Mouse (Mus musculus): ENCODE data around the gene Spa17.

Gene Spa17

DNA sequence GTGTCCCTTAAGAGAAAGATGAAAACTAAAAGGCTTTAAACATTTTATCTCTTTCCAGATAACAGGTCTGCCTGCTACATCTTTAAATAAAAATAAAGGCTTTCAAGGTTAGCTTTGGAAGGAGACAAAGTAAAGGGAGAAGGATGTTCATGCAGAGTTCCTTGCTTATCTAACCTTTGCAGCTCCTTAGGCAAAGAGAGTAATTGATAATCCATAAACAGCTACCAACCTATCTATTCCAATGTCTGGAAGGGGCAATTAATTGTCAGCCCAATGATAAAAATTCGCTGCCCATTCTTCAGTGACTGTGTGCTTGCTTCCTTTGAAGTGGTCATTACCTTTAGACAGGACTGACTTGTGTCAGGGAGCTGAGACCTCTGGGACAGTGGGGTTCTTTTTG, 49.7 kb downstream of the Spa17 start:
- no peak for DNase-seq (ENCODE audit: low spot score)

DNA sequence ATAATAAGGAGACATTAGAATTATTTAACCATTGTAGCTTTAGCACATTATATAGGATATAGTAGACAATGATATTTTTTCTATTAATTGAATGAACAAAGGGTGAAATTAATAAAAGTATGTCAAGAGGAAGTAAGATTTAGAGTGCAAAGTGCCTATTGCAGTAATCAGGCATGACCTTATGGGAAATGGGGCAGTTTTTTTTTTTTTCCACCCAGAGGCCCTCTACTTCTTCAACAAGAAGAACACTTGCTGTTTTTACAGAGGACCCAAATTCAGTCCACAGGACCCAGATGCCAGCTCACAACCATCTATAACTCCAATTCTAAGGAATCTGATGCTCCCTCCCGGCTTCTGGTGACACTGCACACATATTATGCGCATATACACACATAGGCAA, 52.9 kb downstream of the Spa17 start:
- no peak for DNase-seq (ENCODE audit: low spot score)

DNA sequence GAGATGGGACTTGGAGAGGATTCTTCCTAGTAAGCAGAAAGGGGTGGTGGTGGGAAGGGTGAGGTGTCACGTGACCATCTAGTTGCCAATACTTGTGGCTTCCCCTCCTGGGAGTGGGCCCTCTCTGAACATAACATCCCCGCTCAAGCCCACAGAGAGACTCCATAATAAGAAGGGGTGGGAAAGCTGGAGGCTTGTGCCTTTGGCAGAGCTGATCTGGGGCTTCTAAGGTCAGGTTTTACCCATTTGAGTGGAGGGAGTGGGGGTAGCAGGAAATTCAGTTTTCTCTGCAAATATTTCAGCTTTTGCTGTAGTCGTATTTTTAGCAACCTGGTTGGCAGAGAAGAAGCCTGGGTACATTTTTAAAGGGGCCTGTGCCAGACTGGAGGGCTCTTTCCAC, 57.2 kb downstream of the Spa17 start:
- no peak for DNase-seq (ENCODE audit: low spot score)

DNA sequence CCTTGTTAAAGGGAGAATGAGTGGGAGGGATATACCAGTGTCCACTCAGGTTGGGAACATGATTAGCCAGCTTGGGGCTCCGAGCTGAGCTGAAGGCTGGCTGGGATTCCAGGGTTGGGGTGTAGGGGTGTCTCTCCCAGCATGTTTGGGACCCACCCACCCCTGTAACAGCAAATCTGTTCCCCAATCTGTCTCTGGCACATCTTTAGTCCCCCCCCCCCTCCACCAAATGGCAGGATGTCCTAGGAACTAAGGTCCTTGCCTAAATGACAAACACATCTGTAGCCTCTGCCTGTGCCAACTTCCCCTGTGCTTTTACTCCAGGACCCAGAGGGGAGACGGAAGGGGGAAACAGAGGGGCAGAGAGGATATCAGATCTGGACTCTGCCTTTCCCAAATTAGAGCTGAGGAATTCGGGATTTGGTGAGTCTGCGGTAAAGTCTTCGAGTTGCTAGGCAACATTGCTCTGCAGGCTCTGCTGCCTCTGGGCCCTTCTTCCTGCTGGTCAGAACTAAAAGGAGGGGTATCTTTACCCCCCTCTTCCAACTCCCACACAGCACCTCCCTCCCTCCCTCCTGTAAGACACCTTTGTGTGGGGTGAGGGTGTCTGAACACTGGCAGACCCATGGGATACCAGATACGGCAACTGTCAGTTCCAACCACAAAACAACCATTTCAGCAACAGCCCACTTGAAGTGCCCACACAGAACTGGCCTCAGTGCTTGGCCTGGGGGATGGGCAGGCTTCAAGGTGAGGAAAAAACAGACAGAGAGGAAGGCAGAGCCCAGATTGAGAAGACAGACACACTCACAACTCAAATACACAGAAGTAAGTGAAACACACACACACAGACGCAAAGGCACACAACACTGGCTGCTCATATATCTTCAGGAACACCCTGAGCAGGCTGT, 58.4 kb downstream of the Spa17 start, which contains the start of gene Siae:
Siae (plus strand) TSS at position 861 of the 911 bp plus-strand sequence.
- no peak for DNase-seq (ENCODE audit: low spot score)

DNA sequence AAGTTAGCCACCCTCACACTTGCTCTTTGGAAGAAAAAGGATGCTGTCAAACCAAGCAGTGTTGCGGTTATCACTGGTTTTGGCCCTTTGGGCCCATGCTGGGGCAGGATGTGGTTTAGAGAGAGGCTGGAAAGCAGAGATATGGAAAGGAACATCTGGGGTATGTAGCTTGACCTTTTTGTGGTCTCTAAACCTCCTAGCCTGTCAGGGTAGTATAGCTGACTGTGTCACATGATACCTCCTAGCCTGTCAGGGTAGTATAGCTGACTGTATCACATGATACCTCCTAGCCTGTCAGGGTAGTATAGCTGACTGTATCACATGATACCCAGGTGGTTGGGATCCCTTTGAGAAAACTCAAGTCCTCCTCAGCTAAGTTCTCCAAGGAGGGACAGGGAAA, 59.2 kb downstream of the Spa17 start:
- no peak for DNase-seq (ENCODE audit: low spot score)
